Mouse (Mus musculus): ENCODE results near the gene Ccdc146. TPM values are rescaled to one million over a fixed set of nuclear protein-coding genes. Genes with fewer than 3 reads are reported as not detected.

Gene Ccdc146
- total RNA-seq, 2 experiments from 2014 or later: 3.0 to 3.6 TPM

DNA sequence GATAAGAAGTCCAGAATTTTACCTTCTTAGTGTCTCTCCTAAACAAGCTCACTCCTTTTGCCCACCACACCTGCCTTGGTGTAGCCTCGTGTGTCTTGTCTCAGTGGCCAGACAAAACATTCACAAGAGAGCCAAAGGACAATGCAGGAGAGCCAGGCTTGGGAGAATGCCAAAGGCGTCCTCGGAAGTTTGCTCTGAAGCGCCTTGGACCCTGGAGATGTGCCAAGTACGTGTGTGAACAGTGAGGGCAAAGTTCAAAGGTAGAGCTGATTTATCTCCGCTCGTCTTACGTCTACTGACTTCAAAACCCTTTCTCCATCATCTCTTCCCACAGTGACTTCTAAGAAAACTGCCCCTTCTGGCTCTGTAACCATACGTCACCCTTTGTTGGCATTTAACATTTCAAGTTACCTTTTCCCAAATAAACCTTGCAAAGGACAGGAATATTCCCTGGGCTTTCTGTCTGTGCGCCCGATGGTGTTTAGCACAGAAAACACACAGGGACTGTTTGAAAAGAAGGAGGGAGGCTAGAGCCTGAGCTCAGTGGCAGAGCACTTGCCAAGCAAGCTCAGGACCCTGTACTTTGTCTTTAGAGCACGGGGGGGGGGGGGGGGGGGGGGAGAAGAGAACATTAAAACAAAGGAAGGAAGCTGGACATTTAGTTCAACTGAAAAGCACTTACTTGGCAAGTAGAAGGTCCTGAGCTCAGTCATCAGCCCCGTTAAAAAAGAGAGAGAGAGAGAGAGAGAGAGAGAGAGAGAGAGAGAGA lies 32.7 kb downstream of the Ccdc146 start:
- intact Hi-C loops (cut with DNase I): no loop called here
- no peak for DNase-seq (ENCODE audit: low spot score)

DNA sequence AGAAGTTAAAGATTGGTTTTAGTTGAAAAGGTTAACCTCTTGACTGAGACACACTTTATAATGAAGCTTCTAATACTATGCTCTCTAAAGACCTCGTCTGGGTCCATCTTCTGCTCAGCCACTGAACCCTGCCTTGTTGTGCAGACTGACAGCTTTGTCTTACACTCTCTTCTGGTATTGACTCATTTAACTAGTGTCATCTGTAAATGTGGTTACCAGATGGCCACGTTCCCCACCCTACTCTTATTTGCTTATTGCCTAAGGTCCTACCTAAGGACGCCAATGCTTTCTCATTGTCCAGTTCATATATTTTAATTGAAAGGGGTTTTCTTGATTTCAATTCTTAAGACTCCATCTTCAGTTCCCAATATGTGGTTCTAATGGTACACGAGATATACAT lies 35.6 kb downstream of the Ccdc146 start:
- intact Hi-C loops (cut with DNase I): no loop called here
- no peak for DNase-seq (ENCODE audit: low spot score)

DNA sequence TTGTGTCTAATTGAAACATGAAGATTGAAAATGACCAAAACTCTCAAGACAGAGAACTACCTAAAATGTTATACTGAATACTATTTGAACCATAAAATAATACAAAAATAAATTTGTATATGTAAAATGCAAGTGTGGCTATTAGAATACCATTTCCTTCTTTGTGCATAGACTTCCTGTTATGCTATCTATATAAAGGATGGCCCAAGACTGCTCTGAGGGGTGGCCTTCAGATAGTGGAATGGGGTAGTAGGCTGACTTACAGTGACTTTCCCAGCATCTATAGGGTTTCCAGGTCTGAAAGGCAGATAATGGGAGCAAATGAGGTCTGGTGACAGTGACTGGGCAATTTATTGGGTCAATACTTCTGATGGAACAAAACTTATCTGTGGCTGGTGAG lies 37.1 kb downstream of the Ccdc146 start:
- no peak for DNase-seq (ENCODE audit: low spot score)
- intact Hi-C loops (cut with DNase I): no loop called here

DNA sequence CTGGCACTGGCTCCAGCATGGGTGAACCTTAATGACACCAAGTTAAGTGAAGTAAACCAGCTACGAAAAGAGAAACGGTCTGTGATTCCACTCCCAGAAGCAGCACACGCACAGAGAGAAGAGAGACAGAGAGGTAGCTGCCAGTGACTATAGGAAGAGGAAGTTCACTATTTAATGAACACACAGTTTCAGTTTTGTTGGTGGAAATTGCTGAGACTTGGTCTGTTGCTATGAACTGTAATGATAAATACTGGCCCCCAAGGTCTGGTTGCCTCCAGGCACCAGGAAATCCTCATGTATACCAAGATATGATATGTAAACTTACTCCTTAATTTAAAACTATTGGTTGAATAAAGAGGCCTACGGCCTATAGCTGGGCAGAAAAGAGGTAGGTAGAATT lies 38.0 kb downstream of the Ccdc146 start:
- intact Hi-C loops (cut with DNase I): no loop called here

DNA sequence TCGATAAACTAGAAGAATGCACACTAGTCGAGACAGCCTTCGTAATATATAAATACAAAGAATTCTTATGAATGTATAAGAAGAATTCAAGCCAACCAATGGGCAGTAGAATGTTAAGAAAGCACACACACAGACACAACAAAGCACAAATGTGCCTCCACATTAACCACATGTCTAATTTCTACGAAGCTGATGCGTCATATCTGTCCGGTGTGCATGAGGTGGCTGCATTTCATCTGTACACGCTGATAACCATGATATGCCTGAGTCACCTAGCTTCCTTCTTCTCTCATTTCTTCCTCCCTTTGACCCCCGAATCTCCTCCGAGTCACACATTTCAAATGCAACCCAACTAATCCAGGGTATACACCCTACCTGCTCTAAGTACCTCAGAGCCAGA lies 39.5 kb downstream of the Ccdc146 start:
- intact Hi-C loops (cut with DNase I): no loop called here
- DNase-seq (ENCODE audit: low spot score): no peak

More for the DNA sequence above, 38.0 kb downstream of the Ccdc146 start:
- no peak for DNase-seq (ENCODE audit: low spot score)

DNA sequence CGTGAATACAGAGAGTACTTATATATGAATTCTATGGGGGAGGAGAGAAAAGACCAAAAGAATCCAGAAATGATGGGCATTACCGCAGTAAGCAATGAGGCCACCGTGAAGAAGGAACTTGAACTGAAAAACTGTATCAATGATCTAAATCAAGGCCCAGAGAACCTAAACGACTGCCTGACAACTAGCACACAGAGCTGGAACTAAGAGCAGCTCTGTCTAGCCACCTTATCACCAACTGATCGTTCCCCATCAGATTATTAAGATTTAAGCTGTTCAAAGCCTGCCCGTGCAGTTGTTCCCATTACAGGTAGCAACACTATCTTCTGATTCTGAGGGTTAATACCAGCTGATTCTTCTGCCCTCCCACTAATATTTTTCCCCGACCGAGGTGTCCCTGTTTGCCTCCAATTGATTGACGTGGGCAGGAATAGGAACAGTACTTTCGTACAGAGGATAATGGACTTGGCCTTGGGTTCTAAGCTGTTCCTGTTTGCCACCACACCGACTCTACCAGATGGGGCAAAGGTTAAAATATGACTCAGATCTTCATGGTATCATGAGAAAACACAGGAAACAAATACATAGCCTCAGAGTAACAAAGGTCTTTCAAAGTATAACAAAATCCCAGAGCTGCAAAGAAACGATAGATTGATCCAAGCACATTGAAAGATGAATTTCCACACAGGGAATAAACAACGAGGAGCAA lies 40.1 kb downstream of the Ccdc146 start:
- no peak for DNase-seq (ENCODE audit: low spot score)
- intact Hi-C loops (cut with DNase I): no loop called here

DNA sequence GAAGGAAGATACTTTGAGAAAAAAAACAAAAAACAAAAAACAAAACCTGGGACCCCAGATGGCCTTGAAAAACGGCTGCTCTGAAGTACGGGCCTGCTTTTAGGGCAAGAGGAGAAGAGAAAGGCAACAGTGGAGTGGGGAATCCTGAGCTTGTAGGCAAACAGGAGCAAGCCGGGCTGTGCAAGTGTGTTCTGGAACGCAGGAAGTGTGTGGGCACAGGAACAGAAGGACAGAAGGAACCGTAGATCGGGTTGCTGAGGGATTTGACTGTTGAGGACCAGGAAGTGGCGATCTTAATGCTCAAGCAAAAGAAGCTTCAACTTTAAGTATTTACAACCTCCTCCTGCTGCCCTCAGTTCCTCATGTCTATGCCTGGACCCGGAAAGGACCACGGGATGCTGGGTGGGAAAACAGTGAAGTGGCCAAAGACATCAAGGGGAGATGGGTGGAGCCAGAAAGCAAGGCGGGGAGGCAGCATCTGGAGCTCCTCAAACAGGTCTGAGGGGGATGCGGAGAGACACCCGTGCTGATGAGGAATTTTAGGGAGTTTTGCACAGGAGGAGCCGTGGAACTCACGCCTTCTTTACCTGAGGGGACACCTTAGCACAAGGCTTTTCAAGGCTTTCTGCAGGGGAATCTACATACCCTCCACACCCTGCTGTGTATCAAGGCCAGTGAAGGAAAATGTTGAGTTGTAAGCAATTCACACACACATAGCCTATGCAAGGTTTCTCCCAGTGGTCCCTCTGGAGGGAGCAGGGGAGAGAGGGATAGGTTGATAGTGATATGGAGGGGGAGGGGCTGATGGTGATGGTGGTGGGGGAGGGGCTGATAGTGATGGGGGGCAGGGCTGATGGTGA lies 40.9 kb downstream of the Ccdc146 start:
- DNase-seq (ENCODE audit: low spot score): peak; percentile 4
- intact Hi-C loops (cut with DNase I): no loop called here

DNA sequence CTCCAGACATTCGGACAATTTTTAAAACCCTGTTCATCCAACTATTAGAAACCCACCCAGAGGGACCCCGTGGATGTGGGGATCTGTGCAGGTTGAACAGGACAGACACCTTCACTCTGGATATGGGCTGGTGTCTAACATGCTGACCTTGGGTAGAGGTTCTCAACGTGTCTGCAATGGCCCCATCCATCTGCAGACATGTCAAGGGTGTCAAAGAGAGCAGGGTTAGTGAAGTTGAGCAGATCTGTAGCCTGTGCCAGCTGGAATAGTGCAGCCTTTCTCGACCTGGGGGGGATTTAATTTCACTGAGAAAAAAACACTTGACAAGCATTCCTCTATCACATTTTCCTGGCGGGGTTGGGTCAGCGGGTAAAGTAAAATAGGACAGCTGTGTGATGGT lies 41.8 kb downstream of the Ccdc146 start:
- DNase-seq (ENCODE audit: low spot score): no peak
- intact Hi-C loops (cut with DNase I): no loop called here

DNA sequence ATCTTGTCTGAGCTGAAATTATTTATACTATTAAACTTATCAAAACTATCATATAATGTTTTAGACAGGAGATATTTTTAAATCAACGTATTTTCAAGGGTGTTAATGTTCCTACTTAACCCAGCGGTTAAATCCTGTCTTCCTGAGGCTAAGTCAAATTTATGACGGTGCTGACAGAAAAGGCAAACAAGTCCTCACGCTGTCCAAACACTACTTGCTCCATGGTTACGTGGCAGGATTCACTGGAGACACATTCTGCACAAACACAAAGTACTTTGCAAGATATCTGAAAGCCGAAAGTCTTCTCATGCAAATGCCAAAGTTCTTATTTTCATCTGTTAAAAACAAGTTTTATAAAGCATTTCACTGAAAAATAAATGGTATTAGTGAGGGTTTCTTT lies 42.5 kb downstream of the Ccdc146 start:
- DNase-seq (ENCODE audit: low spot score): no peak
- intact Hi-C loops (cut with DNase I): no loop called here

DNA sequence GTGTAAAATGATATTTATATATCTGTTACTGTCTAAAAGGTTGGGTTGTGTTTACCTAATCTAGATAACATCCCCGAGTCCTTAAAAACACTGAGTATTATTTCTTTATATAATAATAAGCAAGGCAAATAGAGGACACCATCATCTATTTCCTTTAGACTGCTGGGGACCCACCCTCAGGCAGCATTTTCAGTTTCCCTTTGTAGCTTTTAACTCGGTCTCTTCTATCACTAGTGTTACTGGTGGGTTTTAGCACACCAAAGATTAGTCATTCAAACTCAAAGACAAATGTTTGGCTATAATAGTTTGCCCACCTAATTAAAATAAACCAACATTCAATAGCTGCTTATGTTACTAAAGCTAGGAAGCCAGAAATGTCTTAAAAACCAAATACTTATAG lies 46.1 kb downstream of the Ccdc146 start:
- no peak for DNase-seq (ENCODE audit: low spot score)
- intact Hi-C loops (cut with DNase I): no loop called here

DNA sequence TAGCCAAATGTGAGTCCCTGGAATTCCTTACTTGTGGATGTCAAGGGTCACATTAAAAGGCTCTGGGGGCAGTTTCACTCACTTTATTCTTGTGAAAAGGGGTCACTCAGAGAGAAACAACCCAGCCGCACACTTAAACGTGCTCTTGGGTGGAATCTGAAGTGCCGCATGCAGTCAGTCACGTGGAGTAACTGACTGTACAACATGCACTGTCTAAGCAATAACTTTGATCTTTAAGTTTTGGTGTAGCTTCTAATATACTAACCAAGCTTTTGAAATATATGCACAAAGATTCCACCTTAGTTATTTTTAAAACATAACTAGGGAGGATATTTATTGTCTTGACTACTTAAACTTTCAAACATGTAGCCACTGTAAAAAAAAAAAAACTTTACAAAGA lies 47.5 kb downstream of the Ccdc146 start:
- no peak for DNase-seq (ENCODE audit: low spot score)
- intact Hi-C loops (cut with DNase I): no loop called here

DNA sequence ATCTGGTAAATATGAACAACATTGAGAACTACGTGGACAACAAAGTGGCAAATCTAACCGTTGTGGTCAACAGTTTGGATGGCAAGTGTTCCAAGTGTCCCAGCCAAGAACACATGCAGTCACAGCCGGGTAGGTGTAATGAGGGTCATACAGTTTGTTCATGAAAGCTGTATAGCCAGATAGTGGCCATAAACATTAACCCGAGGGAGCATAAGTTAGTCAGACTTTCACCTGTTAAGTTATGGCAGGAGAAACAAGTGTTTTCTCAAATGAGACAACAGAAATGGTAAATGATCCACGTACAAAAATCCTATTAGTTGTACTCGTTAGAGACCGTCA lies 51.3 kb downstream of the Ccdc146 start:
- no peak for DNase-seq (ENCODE audit: low spot score)
- intact Hi-C loops (cut with DNase I): loop anchor here (5.0 kb wide), 1 partner anchor 41 kb away; no protein-coding TSS in a partner anchor

DNA sequence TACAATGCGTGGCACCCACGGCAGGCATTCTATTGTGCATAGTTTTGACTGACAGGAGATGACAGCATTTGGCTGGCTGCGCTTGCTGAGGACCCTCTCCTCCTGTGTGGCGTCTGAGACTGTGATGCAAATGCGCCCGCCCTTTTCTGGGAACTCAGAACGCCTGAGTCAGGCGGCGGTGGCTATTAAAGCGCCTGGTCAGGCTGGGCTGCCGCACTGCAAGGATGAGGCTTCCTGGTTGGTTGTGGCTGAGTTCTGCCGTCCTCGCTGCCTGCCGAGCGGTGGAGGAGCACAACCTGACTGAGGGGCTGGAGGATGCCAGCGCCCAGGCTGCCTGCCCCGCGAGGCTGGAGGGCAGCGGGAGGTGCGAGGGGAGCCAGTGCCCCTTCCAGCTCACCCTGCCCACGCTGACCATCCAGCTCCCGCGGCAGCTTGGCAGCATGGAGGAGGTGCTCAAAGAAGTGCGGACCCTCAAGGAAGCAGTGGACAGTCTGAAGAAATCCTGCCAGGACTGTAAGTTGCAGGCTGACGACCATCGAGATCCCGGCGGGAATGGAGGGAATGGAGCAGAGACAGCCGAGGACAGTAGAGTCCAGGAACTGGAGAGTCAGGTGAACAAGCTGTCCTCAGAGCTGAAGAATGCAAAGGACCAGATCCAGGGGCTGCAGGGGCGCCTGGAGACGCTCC lies 51.8 kb downstream of the Ccdc146 start, which contains the start of gene Fgl2:
Gene Fgl2, plus strand, starts transcription at position 150 of the 687 bp plus-strand sequence.
- DNase-seq (ENCODE audit: low spot score): peak; percentile 57
- intact Hi-C loops (cut with DNase I): loop anchor here (5.0 kb wide), 1 partner anchor 40 kb away; no protein-coding TSS in a partner anchor

DNA sequence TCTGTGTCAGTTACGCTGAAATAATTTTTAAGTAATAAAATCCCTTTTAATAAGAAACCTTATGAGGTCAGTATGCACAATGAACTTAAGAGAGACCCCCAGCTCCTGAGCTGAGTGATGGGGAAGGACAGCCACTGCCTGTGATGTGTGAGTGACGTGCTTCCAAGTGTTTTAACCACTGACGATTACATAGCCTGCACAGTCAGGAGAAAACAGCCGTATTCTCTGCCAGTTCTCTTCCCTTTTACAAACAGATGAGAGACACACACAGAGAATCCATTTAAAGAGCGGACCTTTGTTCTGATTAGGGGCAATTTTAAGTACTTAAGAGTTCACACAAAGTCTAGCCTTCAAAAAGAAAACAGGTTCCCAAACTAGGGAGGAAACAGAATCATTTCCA lies 52.6 kb downstream of the Ccdc146 start:
- no peak for DNase-seq (ENCODE audit: low spot score)
- intact Hi-C loops (cut with DNase I): loop anchor here (5.0 kb wide), 1 partner anchor 40 kb away; no protein-coding TSS in a partner anchor

DNA sequence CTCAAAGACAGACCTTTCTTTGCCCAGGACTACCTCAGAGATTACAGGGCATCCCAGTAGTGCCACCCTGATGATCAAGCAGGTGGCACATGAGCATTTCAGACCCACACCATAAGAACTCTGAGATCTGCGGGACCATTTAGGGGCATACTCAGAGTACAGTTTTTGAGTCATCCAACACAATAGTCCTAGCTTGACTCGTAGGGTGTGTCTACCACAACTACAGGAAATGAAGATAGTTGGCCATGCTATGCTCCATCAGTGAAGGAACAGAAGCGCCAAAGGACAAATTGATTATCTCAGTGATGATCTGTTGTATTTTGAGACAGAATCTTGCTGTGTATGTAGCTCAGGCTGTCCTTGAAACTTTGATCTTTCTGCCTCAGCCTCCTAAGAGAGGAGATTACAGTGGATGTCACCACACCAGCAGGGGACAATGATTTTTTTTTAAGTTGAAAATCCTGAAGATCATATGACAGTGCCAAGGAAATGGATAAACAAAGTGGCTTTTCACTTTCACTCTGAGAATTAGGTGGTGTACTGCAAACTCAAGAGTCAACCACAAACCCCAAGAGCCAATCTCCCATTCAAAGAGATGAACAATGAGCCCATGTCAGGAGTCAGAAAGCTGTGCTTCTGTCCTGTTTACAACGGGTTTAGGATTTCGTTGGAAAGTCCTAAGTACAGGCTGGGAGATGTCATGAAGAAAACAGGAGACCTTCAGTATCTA lies 54.1 kb downstream of the Ccdc146 start:
- intact Hi-C loops (cut with DNase I): loop anchor here (5.0 kb wide), 1 partner anchor 38 kb away; no protein-coding TSS in a partner anchor
- no peak for DNase-seq (ENCODE audit: low spot score)

DNA sequence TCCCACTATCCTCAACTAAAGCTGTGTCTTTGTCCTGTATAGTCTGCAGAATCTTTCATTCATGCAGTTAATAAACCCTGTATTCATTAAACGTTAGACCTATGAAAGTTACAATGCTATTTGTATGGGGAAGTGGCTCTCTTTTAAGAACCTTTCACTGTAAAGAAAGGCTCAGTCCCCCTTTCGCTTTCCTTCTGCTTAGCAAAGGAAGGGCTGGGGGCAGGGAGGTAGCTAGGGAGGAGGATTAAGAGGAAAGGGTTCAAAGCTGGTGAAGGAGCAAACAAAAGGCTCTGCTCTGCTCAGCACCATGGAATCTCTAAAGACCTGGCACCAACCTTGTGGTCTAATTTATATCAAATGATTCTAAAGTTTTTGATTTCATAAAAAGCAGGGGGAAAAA lies 57.0 kb downstream of the Ccdc146 start:
- DNase-seq (ENCODE audit: low spot score): no peak
- intact Hi-C loops (cut with DNase I): no loop called here

DNA sequence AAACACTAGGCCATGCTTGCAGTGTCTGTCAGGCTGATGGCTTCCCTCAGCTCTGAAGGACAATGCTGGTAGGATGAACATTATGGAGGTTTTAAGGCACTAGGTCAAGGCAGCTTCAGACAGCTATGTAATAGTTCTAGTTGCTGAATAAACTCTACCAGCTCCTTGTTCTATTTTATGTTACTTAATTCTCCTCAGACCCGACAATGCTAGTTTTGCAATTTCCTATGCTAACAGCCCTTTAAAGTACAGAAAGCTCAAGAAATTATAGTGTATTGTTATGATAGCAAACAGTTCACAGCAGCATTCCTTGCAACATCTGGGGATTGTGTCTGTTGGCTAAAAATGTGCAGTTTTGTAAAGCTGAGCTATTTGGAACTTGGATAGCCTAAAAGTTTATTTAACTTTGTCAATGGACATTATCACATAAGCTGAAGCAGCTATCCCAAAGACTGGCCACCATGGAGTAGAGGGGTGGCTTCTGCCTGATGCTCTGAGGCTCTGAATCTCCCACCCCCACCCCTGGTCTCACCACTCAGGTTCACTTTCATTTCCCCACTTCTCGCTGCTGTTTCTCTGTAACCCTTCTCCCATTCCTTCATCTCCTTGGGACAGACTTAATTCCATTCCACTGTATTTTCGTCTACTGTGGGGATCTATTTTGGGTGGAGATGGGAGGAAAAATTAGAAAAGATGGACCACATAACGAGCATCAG lies 58.0 kb downstream of the Ccdc146 start:
- intact Hi-C loops (cut with DNase I): no loop called here
- DNase-seq (ENCODE audit: low spot score): no peak

DNA sequence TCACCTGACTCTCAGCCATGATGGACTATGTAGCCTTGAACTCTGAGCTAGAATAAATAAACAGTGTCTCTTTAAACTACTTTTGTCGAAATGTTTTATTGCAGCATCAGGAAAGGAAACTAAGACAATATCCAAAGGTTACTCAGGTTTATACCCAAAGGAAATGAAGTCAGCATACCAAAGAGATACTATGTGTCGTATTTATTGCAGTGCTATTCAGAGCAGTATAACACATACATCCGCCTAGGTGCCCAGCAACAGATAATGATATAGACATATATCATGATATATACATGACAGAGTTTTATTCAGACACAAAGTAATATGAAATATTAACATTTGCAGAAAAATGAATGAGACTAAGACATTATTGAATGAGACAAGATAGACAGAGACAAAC lies 61.1 kb downstream of the Ccdc146 start:
- DNase-seq (ENCODE audit: low spot score): no peak
- intact Hi-C loops (cut with DNase I): no loop called here

DNA sequence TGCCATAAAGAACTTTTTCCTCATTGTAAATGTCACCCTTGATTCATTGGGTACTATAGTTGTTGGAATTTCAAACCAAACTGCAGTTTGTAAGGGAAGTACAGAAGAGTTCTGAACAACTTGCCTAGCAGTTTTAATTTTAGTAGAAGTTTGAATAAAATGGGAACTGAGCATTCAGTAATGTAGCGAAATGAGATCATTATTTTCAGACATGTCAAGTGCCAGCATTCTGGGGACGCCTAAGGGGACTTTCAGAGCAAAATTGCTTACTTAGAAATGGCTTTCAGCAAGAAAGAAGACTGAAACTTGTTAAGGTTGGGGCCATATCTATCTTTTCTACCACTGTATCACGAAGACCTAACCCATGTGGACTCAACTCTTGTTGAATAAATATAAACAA lies 65.8 kb downstream of the Ccdc146 start:
- intact Hi-C loops (cut with DNase I): no loop called here
- DNase-seq (ENCODE audit: low spot score): no peak
